Mouse (Mus musculus): ENCODE data around the gene Pabpn1. TPM values are rescaled to one million over a fixed set of nuclear protein-coding genes. Genes with fewer than 3 reads are reported as not detected.

The Pabpn1 gene
- total RNA-seq, 2 experiments from 2014 or later = 272 to 278 TPM

Other genes with a start within 250 kb of the Pabpn1 start
- 10 to 100 TPM; 23.6 to 25.1 TPM for gene 1700123O20Rik, start 206.3 kb upstream of the Pabpn1 start, total RNA-seq (2021)
- 100 to 1,000 TPM; 195 to 199 TPM for gene Acin1, start 205.6 kb upstream of the Pabpn1 start, total RNA-seq (2021)
- gene Gm29776, start 193.7 kb upstream of the Pabpn1 start, total RNA-seq (2021) = under 1 TPM; 0.15 to 0.22 TPM
- gene Cebpe, start 180.3 kb upstream of the Pabpn1 start, total RNA-seq (2021) = not detected
- 10 to 100 TPM; 62.2 to 67.9 TPM for gene Slc7a8, start 110.6 kb upstream of the Pabpn1 start, total RNA-seq (2021)
- gene Rnf212b, start 78.4 kb upstream of the Pabpn1 start, total RNA-seq (2021) = not detected
- gene Homez, start 21.5 kb upstream of the Pabpn1 start, total RNA-seq (2021) = 10 to 100 TPM; 16.7 to 18.5 TPM
- 10 to 100 TPM; 26.9 to 28.4 TPM for gene Ppp1r3e, start 14.9 kb upstream of the Pabpn1 start, total RNA-seq (2021)
- 10 to 100 TPM; 83.0 to 84.4 TPM for gene Bcl2l2, start 9.1 kb upstream of the Pabpn1 start, total RNA-seq (2021)
- 1 to 10 TPM in 1 of 2 experiments, not detected in 1; 1.9 TPM for gene Gm20521, start 9.1 kb upstream of the Pabpn1 start, total RNA-seq (2021)
- 100 to 1,000 TPM; 562 to 600 TPM for gene Slc22a17, start 20.6 kb downstream of the Pabpn1 start, total RNA-seq (2021)
- gene Efs, start 33.6 kb downstream of the Pabpn1 start, total RNA-seq (2021) = 1 to 10 TPM; 7.9 to 8.8 TPM
- gene Il25, start 40.2 kb downstream of the Pabpn1 start, total RNA-seq (2021) = not detected
- 10 to 100 TPM; 23.5 to 25.2 TPM for gene Cmtm5, start 43.8 kb downstream of the Pabpn1 start, total RNA-seq (2021)
- gene Myh6, start 74.4 kb downstream of the Pabpn1 start, total RNA-seq (2021) = 1 to 10 TPM; 2.2 to 3.8 TPM
- not detected for gene Gm17428, start 84.4 kb downstream of the Pabpn1 start, total RNA-seq (2021)
- 1 to 10 TPM; 5.4 to 5.5 TPM for gene Myh7, start 102.1 kb downstream of the Pabpn1 start, total RNA-seq (2021)
- 10 to 100 TPM; 21.5 to 26.8 TPM for gene Ngdn, start 123.0 kb downstream of the Pabpn1 start, total RNA-seq (2021)
- gene Zfhx2, start 199.8 kb downstream of the Pabpn1 start, total RNA-seq (2021) = 10 to 100 TPM; 26.6 to 27.2 TPM
- 10 to 100 TPM; 31.4 to 31.5 TPM for gene Thtpa, start 202.3 kb downstream of the Pabpn1 start, total RNA-seq (2021)
- gene Ap1g2, start 214.1 kb downstream of the Pabpn1 start, total RNA-seq (2021) = 10 to 100 TPM; 14.6 to 18.0 TPM
- gene Jph4, start 224.4 kb downstream of the Pabpn1 start, total RNA-seq (2021) = 100 to 1,000 TPM; 368 to 375 TPM

Measured in left cerebral cortex, postnatal 10 days (tissue).